Mouse (Mus musculus): ENCODE measurements at regions not wholly inside any gene's neighbourhood (a gene's known extent, or its start where the extent isn't known, plus 50 kb on each side); places are given as distances from the start of the nearest gene placed in this dataset.
A peak's percentile ranks its signal among the peaks of the same experiment; 100 is the strongest.

DNA sequence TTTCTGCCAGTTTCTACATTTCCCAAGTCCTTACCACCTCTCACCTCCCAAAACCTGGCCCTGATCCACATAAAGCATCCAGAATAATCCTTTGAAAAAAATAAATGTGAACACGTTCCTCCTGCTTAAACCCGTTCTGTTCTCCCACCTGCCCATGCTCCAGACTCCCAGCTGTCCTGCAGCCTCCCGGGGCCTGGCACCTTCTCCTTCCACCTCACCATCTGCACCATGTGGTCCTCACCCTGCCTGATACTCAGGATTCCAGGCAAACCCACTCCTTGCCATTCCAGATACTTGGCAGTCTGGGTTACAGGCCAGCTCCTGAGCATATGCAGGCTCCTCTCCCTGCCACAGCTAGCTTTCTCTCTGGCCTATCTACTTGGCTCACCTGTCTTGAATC, 431.9 kb upstream of the Zmiz1 start:
- Histone ChIP-seq H3K27me3 (ENCODE audit: insufficient read depth, low read length) (no peaks in the 10 kb centered on the region), H3K9ac (no peak overlapping the region), H3K4me3 (ENCODE audit: low read depth, low read length) (no peak overlapping the region), H3K4me1 (ENCODE audit: insufficient read depth) (no peaks in the 10 kb centered on the region), H3K27ac (ENCODE audit: low read depth, low read length) (no peak overlapping the region), H3K36me3 (ENCODE audit: insufficient read depth) (no peaks in the 10 kb centered on the region), H3K9me3 (ENCODE audit: low read length) (no peaks in the 10 kb centered on the region), H3K4me2 (ENCODE audit: low read depth) (no peak overlapping the region)
- no peak for ATAC-seq
- DNase-seq: no peak
- WGBS: 58% methylated on average over 3 of the region's 3 CpGs
- no peak for TF ChIP-seq CTCF (IDR thresholded peaks at IDR 0.05; ENCODE audit: low read depth)

GRCm38 (mm10) chr14:25027842-25028241, 431.1 kb upstream of the Zmiz1 start:
- Histone ChIP-seq H3K4me1 (ENCODE audit: insufficient read depth) (no peaks in the 10 kb centered on the region), H3K36me3 (ENCODE audit: insufficient read depth) (no peaks in the 10 kb centered on the region), H3K27ac (ENCODE audit: low read depth, low read length) (no peak overlapping the region), H3K4me3 (ENCODE audit: low read depth, low read length) (no peak overlapping the region), H3K27me3 (ENCODE audit: insufficient read depth, low read length) (no peaks in the 10 kb centered on the region), H3K9ac (no peak overlapping the region), H3K9me3 (ENCODE audit: low read length) (no peaks in the 10 kb centered on the region), H3K4me2 (ENCODE audit: low read depth) (no peak overlapping the region)
- WGBS: 95% methylated on average over 1 of the region's 1 CpGs
- TF ChIP-seq CTCF (IDR thresholded peaks at IDR 0.05; ENCODE audit: low read depth): no peak
- no peak for ATAC-seq
- DNase-seq: no peak

GRCm38 (mm10) chr14:25030881-25031280, 428.1 kb upstream of the Zmiz1 start:
- WGBS: 83% methylated on average over 6 of the region's 6 CpGs
- Histone ChIP-seq H3K36me3 (ENCODE audit: insufficient read depth) (no peaks in the 10 kb centered on the region), H3K4me1 (ENCODE audit: insufficient read depth) (no peaks in the 10 kb centered on the region), H3K9ac (no peak overlapping the region), H3K9me3 (ENCODE audit: low read length) (no peaks in the 10 kb centered on the region), H3K4me3 (ENCODE audit: low read depth, low read length) (no peak overlapping the region), H3K27me3 (ENCODE audit: insufficient read depth, low read length) (no peaks in the 10 kb centered on the region), H3K27ac (ENCODE audit: low read depth, low read length) (no peak overlapping the region), H3K4me2 (ENCODE audit: low read depth) (no peak overlapping the region)
- ATAC-seq (no peak), DNase-seq (no peak)
- TF ChIP-seq CTCF (IDR thresholded peaks at IDR 0.05; ENCODE audit: low read depth): peak; percentile 60

DNA sequence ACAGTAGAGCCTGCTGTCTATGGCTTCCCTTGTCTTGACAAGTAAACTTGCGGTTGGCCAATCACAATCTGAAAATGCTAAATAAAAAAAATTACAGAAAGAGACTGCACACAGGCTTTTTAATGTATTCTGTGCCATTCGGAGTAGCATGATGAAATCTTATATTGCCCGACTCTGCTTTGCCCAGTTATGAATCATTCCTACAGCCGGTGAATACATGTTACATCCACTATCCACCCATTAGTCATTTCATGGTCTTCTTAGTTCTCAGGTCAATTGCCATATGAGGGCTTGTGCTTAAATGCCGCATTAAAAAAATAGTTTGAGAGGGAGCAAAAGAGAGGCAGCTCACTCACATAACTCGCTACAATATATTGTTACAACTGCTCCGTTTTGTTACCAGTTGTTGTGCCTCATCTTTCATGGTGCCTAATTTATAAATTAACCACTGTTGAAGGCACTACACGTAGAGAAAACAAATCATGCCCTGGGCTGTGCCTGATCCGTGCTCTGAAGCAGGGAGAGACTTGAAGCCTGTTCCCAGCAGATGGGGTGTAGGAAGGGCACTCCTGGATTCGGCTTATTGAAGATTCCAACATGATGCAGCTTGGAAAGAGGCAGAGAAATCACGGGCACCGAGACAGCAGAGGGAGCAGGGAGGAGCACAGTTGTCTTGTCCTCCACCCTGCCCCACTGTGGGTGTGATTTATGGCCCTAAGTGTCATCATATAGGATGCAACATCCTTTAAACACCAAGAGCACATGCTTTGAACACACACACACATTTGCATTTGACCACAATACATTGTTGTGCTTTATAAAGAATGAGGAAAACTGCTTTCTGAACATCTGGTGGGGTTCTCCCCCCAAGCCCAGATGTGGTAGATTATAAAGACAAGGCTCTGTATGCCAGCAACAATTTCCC, 427.0 kb upstream of the Zmiz1 start:
- Histone ChIP-seq H3K4me2 (ENCODE audit: low read depth) (no peak overlapping the region), H3K27ac (ENCODE audit: low read depth, low read length) (no peak overlapping the region), H3K9me3 (ENCODE audit: low read length) (no peaks in the 10 kb centered on the region), H3K36me3 (ENCODE audit: insufficient read depth) (no peaks in the 10 kb centered on the region), H3K4me3 (ENCODE audit: low read depth, low read length) (no peak overlapping the region), H3K4me1 (ENCODE audit: insufficient read depth) (no peaks in the 10 kb centered on the region), H3K27me3 (ENCODE audit: insufficient read depth, low read length) (no peaks in the 10 kb centered on the region), H3K9ac (no peak overlapping the region)
- DNase-seq (no peak), ATAC-seq (no peak; the same call in 1 of the 2 replicates)
- no peak for TF ChIP-seq CTCF (IDR thresholded peaks at IDR 0.05; ENCODE audit: low read depth)
- 71% methylated on average over 12 of the region's 12 CpGs for WGBS

DNA sequence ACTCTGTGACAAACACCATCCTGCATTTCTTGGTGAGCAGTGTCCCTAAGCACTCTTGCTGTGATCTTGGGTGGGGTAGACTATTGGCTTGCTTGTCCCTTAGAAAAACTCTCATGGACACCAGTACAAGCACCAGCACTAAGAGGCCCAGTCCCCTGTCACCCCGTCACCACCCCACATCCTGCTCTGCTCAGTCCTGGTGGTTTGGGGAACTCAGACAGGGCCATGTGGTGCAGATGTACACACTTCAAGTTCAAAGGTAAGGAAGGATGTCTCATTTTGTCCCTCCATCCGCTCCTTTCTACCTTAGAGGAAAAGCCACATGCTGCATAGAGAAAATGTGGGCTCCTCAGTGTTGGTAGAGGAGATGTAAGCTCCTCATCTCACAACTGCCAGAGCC, 426.1 kb upstream of the Zmiz1 start:
- no peaks in the 10 kb centered on the region for H3K27me3 ChIP-seq (ENCODE audit: insufficient read depth, low read length)
- ATAC-seq (no peak), DNase-seq (no peak)
- no peaks in the 10 kb centered on the region for H3K9me3 ChIP-seq (ENCODE audit: low read length)
- no peaks in the 10 kb centered on the region for H3K4me1 ChIP-seq (ENCODE audit: insufficient read depth)
- no peak overlapping the region for H3K4me2 ChIP-seq (ENCODE audit: low read depth)
- no peak overlapping the region for H3K27ac ChIP-seq (ENCODE audit: low read depth, low read length)
- WGBS: 95% methylated on average over 2 of the region's 2 CpGs
- no peak for TF ChIP-seq CTCF (IDR thresholded peaks at IDR 0.05; ENCODE audit: low read depth)
- H3K36me3 ChIP-seq (ENCODE audit: insufficient read depth): no peaks in the 10 kb centered on the region
- H3K4me3 ChIP-seq (ENCODE audit: low read depth, low read length): no peak overlapping the region
- H3K9ac ChIP-seq: no peak overlapping the region

DNA sequence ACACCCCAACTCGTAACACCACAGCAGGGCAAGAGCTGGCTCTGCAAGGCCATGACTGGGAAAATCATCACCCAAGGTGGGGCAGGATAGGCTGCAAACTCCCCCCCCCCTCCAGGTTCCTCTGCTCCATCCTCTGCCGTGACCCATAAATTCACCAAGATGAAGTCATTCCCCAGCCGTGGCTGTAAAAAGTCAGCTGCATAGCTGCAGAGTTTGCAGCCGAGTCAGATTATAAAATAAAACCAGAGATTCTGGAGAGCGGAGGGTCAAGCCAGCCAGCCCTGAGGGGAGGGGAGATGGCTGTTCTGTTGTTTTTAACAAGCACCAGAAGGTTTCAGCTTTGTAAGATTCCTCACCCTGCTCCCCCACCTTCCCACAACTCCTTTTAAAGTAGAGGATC, 416.7 kb upstream of the Zmiz1 start:
- no peaks in the 10 kb centered on the region for H3K4me1 ChIP-seq (ENCODE audit: insufficient read depth)
- no peak for TF ChIP-seq CTCF (IDR thresholded peaks at IDR 0.05; ENCODE audit: low read depth)
- ATAC-seq (no peak), DNase-seq (no peak)
- no peaks in the 10 kb centered on the region for H3K9me3 ChIP-seq (ENCODE audit: low read length)
- WGBS: 66% methylated on average over 5 of the region's 5 CpGs
- no peak overlapping the region for H3K4me2 ChIP-seq (ENCODE audit: low read depth)
- no peak overlapping the region for H3K9ac ChIP-seq
- no peak overlapping the region for H3K4me3 ChIP-seq (ENCODE audit: low read depth, low read length)
- no peaks in the 10 kb centered on the region for H3K36me3 ChIP-seq (ENCODE audit: insufficient read depth)
- no peak overlapping the region for H3K27ac ChIP-seq (ENCODE audit: low read depth, low read length)
- H3K27me3 ChIP-seq (ENCODE audit: insufficient read depth, low read length): no peaks in the 10 kb centered on the region

DNA sequence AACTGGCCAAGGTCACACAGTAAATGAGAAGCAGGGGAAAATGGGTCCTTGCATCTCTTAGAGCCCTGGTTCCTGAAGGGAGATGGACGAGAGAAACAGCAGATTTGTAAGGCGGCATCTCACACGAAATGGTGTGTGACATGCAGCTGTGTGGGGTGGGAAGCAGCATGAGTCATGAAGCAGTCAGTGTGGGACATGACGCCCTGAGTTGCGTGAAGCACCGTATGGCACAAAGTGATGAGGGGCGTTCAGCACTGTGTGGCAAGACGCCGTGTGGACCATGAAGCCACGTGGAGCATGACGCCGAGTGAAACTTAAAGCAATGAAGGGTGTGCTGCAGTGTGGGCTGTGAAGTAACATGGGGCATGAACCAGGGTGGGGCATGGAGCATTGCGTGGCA, 414.9 kb upstream of the Zmiz1 start:
- TF ChIP-seq CTCF (IDR thresholded peaks at IDR 0.05; ENCODE audit: low read depth): no peak
- H3K4me3 ChIP-seq (ENCODE audit: low read depth, low read length): no peak overlapping the region
- no peak overlapping the region for H3K4me2 ChIP-seq (ENCODE audit: low read depth)
- WGBS: 95% methylated on average over 13 of the region's 13 CpGs
- no peak overlapping the region for H3K9ac ChIP-seq
- ATAC-seq (no peak), DNase-seq (no peak)
- H3K27ac ChIP-seq (ENCODE audit: low read depth, low read length): no peak overlapping the region
- no peaks in the 10 kb centered on the region for H3K27me3 ChIP-seq (ENCODE audit: insufficient read depth, low read length)
- no peaks in the 10 kb centered on the region for H3K4me1 ChIP-seq (ENCODE audit: insufficient read depth)
- no peaks in the 10 kb centered on the region for H3K9me3 ChIP-seq (ENCODE audit: low read length)
- H3K36me3 ChIP-seq (ENCODE audit: insufficient read depth): no peaks in the 10 kb centered on the region

Data from forebrain, postnatal 0 days (tissue).